Mouse (Mus musculus): Measurements from ENCODE around the gene Efs. TPM values are rescaled to one million over a fixed set of nuclear protein-coding genes. Genes with fewer than 3 reads are reported as not detected.
A peak's percentile ranks its signal among the peaks of the same experiment; 100 is the strongest.
"Not testable (repeated sequence)": the region's sequence is repeated elsewhere in the genome, so short reads cannot be mapped to it uniquely, and the experiment has no call there.

The Efs gene
- 27.7 and 30.4 TPM in 2 replicates for polyA plus RNA-seq (2015; fragmentation: Nextera tagmentation; extraction: Ambion mirVana)

GRCm38 (mm10) chr14:54925349-54926342 lies at the start of gene Efs:
TSS of gene Efs (minus strand) at chr14:54926126.
- peak within 1 kb of the TSS; percentile 56 for H3K4me3 ChIP-seq (replicated peaks)
- H3K27ac ChIP-seq: peak within 1 kb of the TSS; percentile 99
- no peaks in the 10 kb centered on the region for H3K27me3 ChIP-seq (replicated peaks)
- ATAC-seq (ENCODE audit: insufficient read depth, low FRiP score, low read depth): peak; percentile 51
- 3% methylated on average over 53 of the region's 57 CpGs for WGBS
- 0 out of 2 replicates have a peak, but pooled peaks cover 7% of the 10 kb centered on the region for H3K36me3 ChIP-seq
- H3K9ac ChIP-seq: peak within 1 kb of the TSS; percentile 60
- H3K4me2 ChIP-seq: peak within 1 kb of the TSS; percentile 89
- no peaks in the 10 kb centered on the region for H3K9me3 ChIP-seq
- peaks cover 27% of the 10 kb centered on the region; the same call in 1 of the 2 replicates for H3K4me1 ChIP-seq

- no peaks in the 10 kb centered on the region for H3K4me1 ChIP-seq
- ATAC-seq (ENCODE audit: insufficient read depth, low FRiP score, low read depth): no peak
- 82% methylated on average over 6 of the region's 6 CpGs for WGBS
- no peaks in the 10 kb centered on the region for H3K36me3 ChIP-seq
- no peaks in the 10 kb centered on the region for H3K27me3 ChIP-seq (replicated peaks)
- H3K4me3 ChIP-seq (replicated peaks): no peak overlapping the region
- H3K9ac ChIP-seq: no peak overlapping the region
- no peak overlapping the region for H3K4me2 ChIP-seq
- no peaks in the 10 kb centered on the region for H3K9me3 ChIP-seq
- no peak overlapping the region for H3K27ac ChIP-seq
These were observed 48.3 kb upstream of the Efs start for GRCm38 (mm10) chr14:54974068-54974791.

- H3K4me1 ChIP-seq; H3K9me3 ChIP-seq; H3K27ac ChIP-seq; ATAC-seq (ENCODE audit: insufficient read depth, low FRiP score, low read depth); H3K36me3 ChIP-seq; H3K4me3 ChIP-seq (replicated peaks); H3K4me2 ChIP-seq; H3K9ac ChIP-seq; H3K27me3 ChIP-seq (replicated peaks): not testable (repeated sequence)
- WGBS: 91% methylated on average over 11 of the region's 11 CpGs
These were observed 46.9 kb upstream of the Efs start for GRCm38 (mm10) chr14:54972786-54973185.

GRCm38 (mm10) chr14:54968344-54968743 lies 42.4 kb upstream of the Efs start:
- Histone ChIP-seq H3K9me3 (no peaks in the 10 kb centered on the region), H3K4me3 (replicated peaks) (no peak overlapping the region), H3K4me2 (no peak overlapping the region), H3K27me3 (replicated peaks) (no peaks in the 10 kb centered on the region), H3K9ac (no peak overlapping the region), H3K4me1 (no peaks in the 10 kb centered on the region), H3K36me3 (no peaks in the 10 kb centered on the region), H3K27ac (no peak overlapping the region)
- no peak for ATAC-seq (ENCODE audit: insufficient read depth, low FRiP score, low read depth)

- no peaks in the 10 kb centered on the region for H3K9me3 ChIP-seq
- H3K27me3 ChIP-seq (replicated peaks): no peaks in the 10 kb centered on the region
- H3K36me3 ChIP-seq: no peaks in the 10 kb centered on the region
- ATAC-seq (ENCODE audit: insufficient read depth, low FRiP score, low read depth): no peak
- H3K4me1 ChIP-seq: no peaks in the 10 kb centered on the region
- no peak overlapping the region for H3K4me2 ChIP-seq
- no peak overlapping the region for H3K4me3 ChIP-seq (replicated peaks)
- no peak overlapping the region for H3K27ac ChIP-seq
- no peak overlapping the region for H3K9ac ChIP-seq
- WGBS: 91% methylated on average over 3 of the region's 3 CpGs
These were observed 41.9 kb upstream of the Efs start for GRCm38 (mm10) chr14:54967874-54968273.

GRCm38 (mm10) chr14:54966320-54966977 lies 40.5 kb upstream of the Efs start, which contains the start of gene Myh6:
TSS of gene Myh6 (minus strand) at chr14:54966927.
- no peak within 1 kb of the TSS for H3K9ac ChIP-seq
- no peaks in the 10 kb centered on the region for H3K27me3 ChIP-seq (replicated peaks)
- no peaks in the 10 kb centered on the region for H3K9me3 ChIP-seq
- no peaks in the 10 kb centered on the region for H3K4me1 ChIP-seq
- no peak within 1 kb of the TSS for H3K4me2 ChIP-seq
- no peak within 1 kb of the TSS for H3K27ac ChIP-seq
- no peak for ATAC-seq (ENCODE audit: insufficient read depth, low FRiP score, low read depth)
- WGBS: 63% methylated on average over 7 of the region's 7 CpGs
- no peaks in the 10 kb centered on the region for H3K36me3 ChIP-seq
- H3K4me3 ChIP-seq (replicated peaks): no peak within 1 kb of the TSS

GRCm38 (mm10) chr14:54965631-54966030 lies 39.7 kb upstream of the Efs start:
- H3K27me3 ChIP-seq (replicated peaks): no peaks in the 10 kb centered on the region
- H3K9ac ChIP-seq: no peak overlapping the region
- H3K4me2 ChIP-seq: no peak overlapping the region
- H3K4me3 ChIP-seq (replicated peaks): no peak overlapping the region
- no peak overlapping the region for H3K27ac ChIP-seq
- no peaks in the 10 kb centered on the region for H3K9me3 ChIP-seq
- ATAC-seq (ENCODE audit: insufficient read depth, low FRiP score, low read depth): no peak
- no peaks in the 10 kb centered on the region for H3K36me3 ChIP-seq
- 45% methylated on average over 6 of the region's 6 CpGs for WGBS
- no peaks in the 10 kb centered on the region for H3K4me1 ChIP-seq

GRCm38 (mm10) chr14:54965044-54965443 lies 39.1 kb upstream of the Efs start:
- 67% methylated on average over 15 of the region's 15 CpGs for WGBS
- H3K27ac ChIP-seq: no peak overlapping the region
- H3K9me3 ChIP-seq: no peaks in the 10 kb centered on the region
- H3K27me3 ChIP-seq (replicated peaks): no peaks in the 10 kb centered on the region
- H3K4me3 ChIP-seq (replicated peaks): no peak overlapping the region
- H3K36me3 ChIP-seq: no peaks in the 10 kb centered on the region
- H3K4me2 ChIP-seq: no peak overlapping the region
- ATAC-seq (ENCODE audit: insufficient read depth, low FRiP score, low read depth): no peak
- no peaks in the 10 kb centered on the region for H3K4me1 ChIP-seq
- no peak overlapping the region for H3K9ac ChIP-seq

GRCm38 (mm10) chr14:54963727-54964126 lies 37.8 kb upstream of the Efs start:
- 89% methylated on average over 11 of the region's 11 CpGs for WGBS

GRCm38 (mm10) chr14:54962714-54963113 lies 36.8 kb upstream of the Efs start:
- Histone ChIP-seq H3K36me3 (no peaks in the 10 kb centered on the region), H3K9me3 (no peaks in the 10 kb centered on the region), H3K4me3 (replicated peaks) (no peak overlapping the region), H3K27me3 (replicated peaks) (no peaks in the 10 kb centered on the region), H3K4me2 (no peak overlapping the region), H3K9ac (no peak overlapping the region), H3K4me1 (no peaks in the 10 kb centered on the region), H3K27ac (no peak overlapping the region)
- WGBS: 79% methylated on average over 7 of the region's 7 CpGs
- no peak for ATAC-seq (ENCODE audit: insufficient read depth, low FRiP score, low read depth)

More at GRCm38 (mm10) chr14:54963727-54964126, 37.8 kb upstream of the Efs start:
- Histone ChIP-seq H3K27ac (no peak overlapping the region), H3K4me2 (no peak overlapping the region), H3K9me3 (no peaks in the 10 kb centered on the region), H3K9ac (no peak overlapping the region), H3K36me3 (no peaks in the 10 kb centered on the region), H3K4me1 (no peaks in the 10 kb centered on the region), H3K4me3 (replicated peaks) (no peak overlapping the region), H3K27me3 (replicated peaks) (no peaks in the 10 kb centered on the region)
- ATAC-seq (ENCODE audit: insufficient read depth, low FRiP score, low read depth): no peak

GRCm38 (mm10) chr14:54961487-54961886 lies 35.6 kb upstream of the Efs start:
- Histone ChIP-seq H3K36me3 (no peaks in the 10 kb centered on the region), H3K27ac (no peak overlapping the region), H3K4me1 (no peaks in the 10 kb centered on the region), H3K9ac (no peak overlapping the region), H3K27me3 (replicated peaks) (no peaks in the 10 kb centered on the region), H3K9me3 (no peaks in the 10 kb centered on the region), H3K4me2 (no peak overlapping the region), H3K4me3 (replicated peaks) (no peak overlapping the region)
- no peak for ATAC-seq (ENCODE audit: insufficient read depth, low FRiP score, low read depth)
- WGBS: 80% methylated on average over 5 of the region's 5 CpGs

Measured in stomach, embryonic 15.5 days (tissue).